Mouse (Mus musculus) limb, embryonic 11.5 days (tissue): ENCODE results near the gene Fastk. TPM values are rescaled to one million over a fixed set of nuclear protein-coding genes. Genes with fewer than 3 reads are reported as not detected.

Experiments used
- ATAC-seq: fragments of 200-750 bp; cut with Nextera tagmentation; 2 replicates; pipeline ENCODE4 v1.8.0; 2017; ENCODE audit warnings: low read depth; ENCODE audit not compliant: insufficient number of reproducible peaks, low FRiP score, low TSS enrichment
- DNase-seq: peaks from one replicate; pipeline ENCODE4 v3.0.0-alpha.2; 2015; ENCODE audit warnings: low spot score
- H3K27ac ChIP-seq: fragments of 300-500 bp; sonication (generic); replicated peaks from 2 replicates; pipeline ENCODE4 v1.5.1; 2014; ENCODE audit warnings: low read depth, mild to moderate bottlenecking, low read length
- H3K27me3 ChIP-seq: fragments of 300-500 bp; sonication (generic); 2 replicates; pipeline ENCODE4 v1.6.1; 2014; ENCODE audit warnings: mild to moderate bottlenecking, low read length, mixed read lengths; ENCODE audit not compliant: control insufficient read depth, insufficient read depth
- H3K36me3 ChIP-seq: fragments of 300-500 bp; sonication (generic); 2 replicates; pipeline ENCODE4 v1.6.1; 2014; ENCODE audit warnings: mild to moderate bottlenecking, low read length, moderate library complexity, mixed read lengths; ENCODE audit not compliant: control insufficient read depth, insufficient read depth
- H3K4me1 ChIP-seq: fragments of 300-500 bp; sonication (generic); 2 replicates; pipeline ENCODE4 v1.6.1; 2014; ENCODE audit warnings: low read length, mixed read lengths; ENCODE audit not compliant: control insufficient read depth, insufficient read depth
- H3K4me2 ChIP-seq: fragments of 300-500 bp; sonication (generic); 2 replicates; pipeline ENCODE4 v1.6.1; 2014; ENCODE audit warnings: low read depth, mild to moderate bottlenecking, moderate library complexity; ENCODE audit not compliant: severe bottlenecking
- H3K4me3 ChIP-seq: fragments of 300-500 bp; sonication (generic); 2 replicates; pipeline ENCODE4 v1.5.1; 2014; ENCODE audit warnings: low read depth, low read length
- H3K9ac ChIP-seq: fragments of 300-500 bp; sonication (generic); 2 replicates; pipeline ENCODE4 v1.6.1; 2014; ENCODE audit warnings: mild to moderate bottlenecking, low read length
- H3K9me3 ChIP-seq: fragments of 300-500 bp; sonication (generic); 2 replicates; pipeline ENCODE4 v1.6.1; 2016; ENCODE audit warnings: low read length; ENCODE audit not compliant: control insufficient read depth
- WGBS: fragments of 180-500 bp; shearing (Covaris S2); extraction: QIAGEN DNeasy Blood & Tissue Kit; methylation state at CpG from one replicate; pipeline ENCODE4 v1.1.7; 2014; 5-methylcytosine and 5-hydroxymethylcytosine counted together
- polyA plus RNA-seq: library from polyadenylated mRNA; unstranded; fragments of >200 nt; fragmentation: Nextera tagmentation; extraction: Ambion mirVana; gene quantifications from 2 replicates; pipeline ENCODE4 v1.2.1, GENCODE M21; 2014

The Fastk gene
- polyA plus RNA-seq, 1 experiment from 2014 or later, result 95.1 TPM

DNA sequence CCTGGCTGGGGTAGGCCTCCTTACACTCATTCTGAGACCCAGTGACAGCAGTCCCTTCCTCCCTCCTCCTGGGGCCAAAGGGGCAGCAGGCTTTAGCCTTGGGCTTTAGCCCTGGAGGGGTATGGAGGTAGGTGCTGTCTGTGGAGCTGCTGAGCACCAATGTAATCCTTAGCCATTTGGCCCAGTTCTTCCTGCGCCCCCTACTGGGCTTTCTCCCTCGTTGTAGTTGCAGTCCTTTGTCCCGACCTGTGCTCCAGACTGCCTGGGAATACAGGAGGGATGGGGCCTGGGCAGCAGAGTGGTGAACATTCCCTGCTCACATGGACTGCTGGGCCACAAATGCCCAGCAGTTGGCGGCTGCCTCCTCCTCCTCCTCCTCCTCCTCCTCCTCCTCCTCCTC is 36.6 kb upstream of the Fastk start:
- Histone ChIP-seq H3K36me3 (peaks cover 30% of the 10 kb centered on the region; the same call in 1 of the 2 replicates), H3K4me3 (no peak overlapping the region), H3K27ac (0 out of 2 replicates have a peak overlapping the region, but pooled peaks have one; percentile 39), H3K9me3 (no peaks in the 10 kb centered on the region), H3K4me2 (no peak overlapping the region), H3K27me3 (no peaks in the 10 kb centered on the region), H3K9ac (no peak overlapping the region), H3K4me1 (peaks cover 30% of the 10 kb centered on the region)
- DNase-seq (peak; percentile 89), ATAC-seq (peak; percentile 16; the same call in 1 of the 2 replicates)
- 3% methylated on average over 4 of the region's 4 CpGs for whole genome bisulfite sequencing

DNA sequence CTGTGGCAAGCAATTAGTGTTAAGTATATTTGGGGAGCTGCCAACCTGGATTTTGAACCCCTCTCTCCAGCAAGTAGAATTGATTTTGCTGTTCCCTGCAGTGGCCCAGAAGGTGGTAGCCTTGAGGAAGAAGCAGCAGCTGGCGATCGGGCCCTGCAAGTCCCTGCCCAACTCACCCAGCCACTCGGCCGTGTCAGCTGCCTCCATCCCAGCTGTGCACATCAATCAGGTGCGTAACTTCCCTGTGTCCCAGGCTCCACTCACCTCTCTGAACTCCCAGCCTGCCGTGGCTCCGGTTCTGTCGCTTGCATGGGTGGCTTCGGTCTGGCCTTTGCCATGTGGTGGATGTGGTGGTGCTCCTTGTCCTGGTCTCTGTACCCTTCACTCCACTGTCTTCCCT is 32.8 kb upstream of the Fastk start:
- H3K27ac ChIP-seq, result no peak overlapping the region
- WGBS, result 87% methylated on average over 9 of the region's 9 CpGs
- no peak overlapping the region for H3K4me2 ChIP-seq
- no peak overlapping the region for H3K4me3 ChIP-seq
- H3K9ac ChIP-seq, result no peak overlapping the region
- H3K27me3 ChIP-seq, result peaks cover 14% of the 10 kb centered on the region; the same call in 1 of the 2 replicates
- ATAC-seq (no peak), DNase-seq (no peak)
- H3K36me3 ChIP-seq, result peaks cover 26% of the 10 kb centered on the region
- no peaks in the 10 kb centered on the region for H3K9me3 ChIP-seq
- peaks cover 38% of the 10 kb centered on the region for H3K4me1 ChIP-seq

DNA sequence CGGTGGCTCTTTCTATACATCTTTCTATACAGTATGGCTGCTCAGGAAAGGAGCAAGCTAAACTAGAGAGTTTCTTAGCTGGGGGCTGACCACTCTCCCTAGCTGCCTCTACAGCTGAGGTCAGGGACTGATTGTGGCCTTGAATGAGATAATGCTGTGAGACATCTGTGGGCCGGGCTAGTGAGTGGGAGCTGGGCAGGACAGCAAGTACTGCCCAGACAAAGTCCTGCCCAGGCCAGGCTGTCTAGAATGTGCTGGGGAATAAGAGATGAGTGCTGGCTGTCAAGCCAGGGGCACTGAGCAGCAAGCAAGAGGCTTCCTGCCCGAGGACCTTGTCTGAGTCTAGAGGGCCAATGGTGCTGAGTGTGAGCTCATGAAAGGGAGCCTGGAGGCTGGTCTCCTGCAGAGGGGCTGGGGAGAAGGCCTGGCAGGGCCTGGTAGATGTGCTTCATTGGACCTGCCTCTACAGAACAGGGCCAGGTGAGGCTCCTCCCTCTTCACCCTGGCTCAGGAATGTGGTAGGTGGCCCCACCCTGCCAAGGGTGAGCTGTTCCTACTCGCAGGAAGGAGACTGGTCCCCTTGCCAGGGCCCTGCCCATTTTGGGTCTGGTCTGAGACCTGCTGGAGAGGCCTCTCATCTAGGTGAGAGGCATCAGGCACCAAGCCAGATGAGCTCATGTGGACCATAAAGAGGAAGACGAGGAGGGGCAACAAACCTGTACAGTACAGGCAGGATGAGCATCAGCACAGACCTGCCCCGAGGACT is 30.6 kb upstream of the Fastk start:
- Histone ChIP-seq H3K4me1 (peaks cover 36% of the 10 kb centered on the region), H3K9me3 (no peaks in the 10 kb centered on the region), H3K36me3 (peaks cover 21% of the 10 kb centered on the region), H3K27ac (no peak overlapping the region), H3K27me3 (peaks cover 14% of the 10 kb centered on the region; the same call in 1 of the 2 replicates), H3K4me2 (peak overlapping the region; percentile 96), H3K9ac (no peak overlapping the region), H3K4me3 (peak overlapping the region; percentile 44)
- no peak for ATAC-seq
- DNase-seq, result no peak
- 75% methylated on average over 6 of the region's 6 CpGs for WGBS

DNA sequence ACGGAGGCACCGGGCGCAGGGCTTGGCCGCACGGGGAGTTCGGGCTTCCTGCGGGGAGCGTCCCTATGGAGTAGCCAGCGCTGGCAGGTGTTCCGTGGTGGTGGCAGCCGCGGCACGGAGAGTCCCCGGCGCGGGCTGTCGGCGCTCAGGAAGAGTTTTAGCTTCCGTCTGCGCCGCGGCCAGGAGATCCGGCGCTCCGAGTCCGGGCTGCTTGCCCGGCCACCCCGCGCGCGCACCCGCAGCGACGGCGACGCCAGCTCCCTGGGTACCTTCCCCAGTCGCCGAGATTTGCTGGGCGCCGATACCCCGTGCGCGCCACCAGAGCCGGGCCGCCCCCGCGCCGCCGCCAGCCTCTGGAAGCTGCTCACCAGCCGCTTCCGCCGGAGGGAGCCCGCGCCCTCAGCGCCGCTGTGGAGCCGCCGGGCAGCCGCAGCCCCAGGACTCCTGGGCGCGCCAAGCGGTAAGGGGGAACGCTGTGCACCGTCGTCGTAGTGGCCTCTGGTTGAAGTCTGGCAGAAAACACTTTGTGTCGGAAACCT is 29.7 kb upstream of the Fastk start:
- Histone ChIP-seq H3K27me3 (peaks cover 14% of the 10 kb centered on the region; the same call in 1 of the 2 replicates), H3K9ac (peak overlapping the region; percentile 56), H3K36me3 (peaks cover 19% of the 10 kb centered on the region), H3K9me3 (no peaks in the 10 kb centered on the region), H3K27ac (no peak overlapping the region), H3K4me3 (peak overlapping the region; percentile 44), H3K4me2 (peak overlapping the region; percentile 96), H3K4me1 (peaks cover 36% of the 10 kb centered on the region)
- DNase-seq, result peak; percentile 69
- no peak for ATAC-seq
- WGBS, result 1% methylated on average over 67 of the region's 67 CpGs

DNA sequence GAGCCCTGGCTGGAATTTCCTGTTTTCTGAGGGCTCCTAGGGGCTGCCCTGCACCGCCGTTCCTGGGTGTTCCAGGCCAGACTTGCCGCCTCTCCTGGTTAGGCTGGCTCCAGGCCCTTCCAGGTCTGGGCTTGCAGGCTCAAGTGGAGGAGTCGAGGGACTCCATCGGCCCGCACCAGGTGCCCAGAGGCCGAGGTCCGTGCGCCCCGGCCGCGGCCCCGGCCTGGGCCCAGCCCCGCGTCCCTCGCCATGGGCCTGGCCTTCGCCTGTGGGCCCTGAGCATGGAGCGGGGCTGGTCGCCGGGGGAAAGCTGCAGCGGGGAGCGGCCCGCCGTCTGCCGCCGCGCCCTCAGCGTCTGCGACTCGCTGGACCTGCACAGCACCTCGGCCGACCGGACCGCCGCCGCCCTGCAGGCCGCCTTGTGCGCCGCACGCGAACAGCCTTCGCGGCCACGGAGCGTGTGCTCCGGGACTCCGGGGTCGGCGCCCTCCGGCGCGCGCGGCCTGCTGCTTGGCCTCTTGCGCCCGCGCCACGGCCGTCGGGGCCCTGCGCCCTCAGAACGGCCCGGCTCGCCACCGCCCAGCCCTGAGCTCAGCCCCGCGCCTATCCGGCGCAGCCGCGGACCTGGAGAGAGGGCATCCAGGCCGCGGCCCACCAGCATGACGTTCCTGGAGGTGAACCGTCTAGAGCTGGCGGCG is 29.1 kb upstream of the Fastk start:
- Histone ChIP-seq H3K9me3 (no peaks in the 10 kb centered on the region), H3K4me1 (peaks cover 36% of the 10 kb centered on the region), H3K27me3 (peaks cover 14% of the 10 kb centered on the region; the same call in 1 of the 2 replicates), H3K4me3 (peak overlapping the region; percentile 44), H3K9ac (peak overlapping the region; percentile 56), H3K27ac (no peak overlapping the region; the same call in 1 of the 2 replicates), H3K36me3 (peaks cover 15% of the 10 kb centered on the region), H3K4me2 (peak overlapping the region; percentile 96)
- ATAC-seq (0 out of 2 replicates have a peak, but pooled peaks have one; percentile 7), DNase-seq (peak; percentile 71)
- WGBS, result 0% methylated on average over 74 of the region's 77 CpGs

DNA sequence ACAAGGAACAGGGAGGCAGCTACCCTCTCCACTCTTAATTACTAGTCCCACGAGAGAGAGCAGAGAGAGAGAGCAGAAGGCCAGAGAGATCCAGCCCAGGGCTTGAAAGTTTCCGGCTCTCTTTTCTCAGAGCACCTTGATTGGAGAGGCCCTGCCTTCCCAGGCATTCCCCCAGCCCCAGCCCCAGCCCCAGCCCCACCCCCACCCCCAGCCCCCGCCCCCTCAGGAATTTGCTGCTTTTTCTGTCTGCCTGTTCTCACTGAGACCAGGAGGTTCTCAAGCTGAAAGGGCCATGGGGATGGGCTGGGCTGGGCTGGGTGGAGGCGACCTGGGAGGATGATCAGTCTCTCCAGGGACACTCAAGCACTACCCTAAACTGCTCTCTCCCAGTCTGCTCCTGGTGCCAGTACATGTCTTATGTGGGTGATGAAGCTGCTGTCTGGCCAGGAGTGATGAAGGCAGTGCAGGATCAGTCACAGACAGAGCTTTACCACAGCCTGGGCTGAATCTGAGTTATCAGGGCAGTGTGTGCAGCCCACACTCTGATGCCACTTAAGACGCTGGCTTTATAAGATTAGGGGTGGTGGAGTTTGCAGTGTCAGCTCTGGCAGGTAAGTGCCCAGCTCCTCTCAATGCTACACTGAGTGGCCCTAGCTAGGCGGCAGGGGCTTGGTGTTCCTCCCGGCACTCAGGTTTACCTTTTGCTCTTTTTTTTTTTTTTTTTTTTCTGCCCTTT is 28.0 kb upstream of the Fastk start:
- Histone ChIP-seq H3K27ac (0 out of 2 replicates have a peak overlapping the region, but pooled peaks have one; percentile 47), H3K4me1 (peaks cover 36% of the 10 kb centered on the region), H3K4me3 (no peak overlapping the region), H3K9ac (no peak overlapping the region), H3K36me3 (peaks cover 13% of the 10 kb centered on the region), H3K4me2 (peak overlapping the region; percentile 96), H3K9me3 (no peaks in the 10 kb centered on the region), H3K27me3 (peaks cover 14% of the 10 kb centered on the region; the same call in 1 of the 2 replicates)
- WGBS, result 11% methylated on average over 7 of the region's 7 CpGs
- DNase-seq (no peak), ATAC-seq (peak; percentile 27; the same call in 1 of the 2 replicates)

DNA sequence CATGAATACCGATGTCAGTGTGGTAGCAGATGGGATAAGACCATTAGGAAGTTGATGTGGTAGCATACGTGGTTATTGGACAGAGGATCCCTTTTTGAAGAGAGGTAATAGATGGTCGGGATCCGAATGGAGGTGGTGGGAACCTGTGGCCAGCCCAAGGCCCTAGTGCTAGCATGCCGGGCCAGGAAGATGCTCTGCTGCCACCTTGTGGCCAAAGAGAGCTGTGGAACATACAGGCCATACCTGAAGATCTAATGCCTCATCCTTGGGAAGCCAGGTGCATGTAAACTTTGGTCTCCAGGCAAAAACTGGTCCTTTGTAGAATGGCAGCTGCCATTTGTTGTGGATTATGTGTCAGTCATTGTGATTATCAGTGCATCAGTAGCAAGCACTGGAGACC is 25.5 kb upstream of the Fastk start:
- DNase-seq (peak; percentile 89), ATAC-seq (0 out of 2 replicates have a peak, but pooled peaks have one; percentile 38)
- Histone ChIP-seq H3K9ac (no peak overlapping the region), H3K4me1 (peaks cover 33% of the 10 kb centered on the region), H3K27me3 (peaks cover 13% of the 10 kb centered on the region; the same call in 1 of the 2 replicates), H3K36me3 (peaks cover 2% of the 10 kb centered on the region), H3K27ac (no peak overlapping the region), H3K4me3 (no peak overlapping the region), H3K4me2 (no peak overlapping the region), H3K9me3 (no peaks in the 10 kb centered on the region)
- WGBS, result 12% methylated on average over 5 of the region's 5 CpGs

DNA sequence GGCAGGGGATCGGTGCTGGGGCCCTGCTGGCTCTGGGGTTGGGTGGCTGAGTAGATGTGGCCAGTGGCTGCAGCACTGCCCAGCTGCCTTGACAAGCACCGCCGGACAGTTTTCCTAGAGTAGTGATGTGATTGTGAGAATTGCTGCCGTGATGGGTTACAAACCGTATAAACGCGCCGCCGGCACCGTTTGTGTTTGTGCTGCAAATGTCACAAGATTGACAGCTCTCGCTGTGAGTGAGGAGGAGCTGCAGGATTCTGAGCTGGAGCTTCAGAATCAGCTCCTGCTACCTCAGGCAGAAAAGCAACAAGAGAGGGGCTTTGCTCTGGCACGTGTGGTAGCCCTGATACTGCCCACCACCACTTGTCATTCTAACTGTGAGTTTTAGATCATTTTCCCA is 21.7 kb upstream of the Fastk start:
- Histone ChIP-seq H3K27me3 (no peaks in the 10 kb centered on the region), H3K4me3 (no peak overlapping the region), H3K4me2 (no peak overlapping the region), H3K36me3 (no peaks in the 10 kb centered on the region), H3K27ac (no peak overlapping the region), H3K4me1 (no peaks in the 10 kb centered on the region), H3K9me3 (no peaks in the 10 kb centered on the region), H3K9ac (no peak overlapping the region)
- WGBS, result 77% methylated on average over 12 of the region's 12 CpGs
- ATAC-seq (no peak), DNase-seq (no peak)
